Mouse (Mus musculus) thymus, postnatal 25 days (tissue): ENCODE results near the gene Fam131b.

ENCODE experiments used
- DNase-seq: peaks from one replicate; pipeline ENCODE4 v3.0.0; 2022

Gene Fam131b

GRCm38 (mm10) chr6:42355366-42355765 lies 30.9 kb upstream of the Fam131b start:
- DNase-seq = no peak

DNA sequence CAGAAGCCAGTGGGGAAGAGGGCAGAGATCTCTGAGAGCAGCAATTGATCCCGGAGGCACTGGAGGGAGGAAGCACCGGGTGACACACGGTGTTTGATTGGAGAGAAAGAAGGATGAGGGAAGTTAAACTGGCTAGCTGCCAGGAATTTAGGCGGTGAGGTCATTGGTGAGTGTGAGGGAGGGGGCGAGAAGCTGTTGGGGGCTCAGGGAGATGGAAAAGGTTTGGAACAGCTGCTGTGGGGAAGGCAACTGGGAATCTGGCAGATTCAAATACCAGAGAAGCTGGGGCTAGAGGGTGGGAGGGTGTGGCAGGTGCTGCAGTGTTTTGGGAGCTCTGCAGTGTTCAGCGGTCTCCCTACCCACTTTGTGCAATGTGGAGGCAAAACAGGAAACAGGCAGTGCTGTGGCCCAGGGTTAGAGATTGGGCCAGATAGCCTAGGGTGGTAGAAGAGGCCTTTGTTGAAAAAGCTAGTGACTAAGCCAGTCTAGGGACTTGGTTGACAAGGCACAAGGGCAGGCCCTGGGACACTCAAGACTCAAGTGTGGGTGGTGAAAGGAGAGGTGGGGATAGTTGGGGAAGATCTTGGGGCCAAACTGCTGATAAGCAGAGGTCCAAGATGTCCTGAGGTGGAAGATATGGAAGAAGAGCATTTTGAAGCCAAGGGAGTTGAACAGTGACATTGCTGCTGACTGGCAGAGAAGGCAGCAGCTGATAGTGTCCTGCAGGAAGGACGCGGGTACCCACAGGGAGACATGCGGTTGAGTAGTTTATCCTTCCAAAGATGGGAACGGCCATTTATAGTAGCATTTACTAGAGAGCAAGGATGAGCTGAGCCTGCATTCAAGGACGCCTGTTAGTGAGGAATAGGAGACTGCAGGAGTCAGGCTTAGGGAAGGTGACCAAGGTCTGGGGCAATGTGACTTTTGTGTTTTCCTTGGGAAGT lies 29.9 kb upstream of the Fam131b start:
- DNase-seq = no peak

- no peak for DNase-seq
These were observed 28.7 kb upstream of the Fam131b start for GRCm38 (mm10) chr6:42353180-42353579.

DNA sequence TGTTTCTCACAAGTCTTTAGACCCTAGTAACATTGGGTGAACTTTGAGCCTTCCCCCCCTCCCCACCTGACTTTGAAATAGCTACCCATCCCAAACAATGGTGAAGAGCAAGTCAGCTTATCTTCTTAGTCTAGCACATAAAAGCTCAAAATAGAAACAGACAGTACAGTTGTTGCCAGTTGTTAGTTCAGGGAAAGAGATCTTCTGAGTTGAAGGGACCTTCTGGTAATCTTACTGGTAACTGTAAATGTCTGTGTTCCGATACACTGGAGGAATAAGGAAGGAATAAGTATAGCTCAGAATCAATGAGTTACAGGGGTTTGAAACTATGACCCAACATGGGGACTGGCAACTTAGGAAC lies 28.0 kb upstream of the Fam131b start:
- no peak for DNase-seq

DNA sequence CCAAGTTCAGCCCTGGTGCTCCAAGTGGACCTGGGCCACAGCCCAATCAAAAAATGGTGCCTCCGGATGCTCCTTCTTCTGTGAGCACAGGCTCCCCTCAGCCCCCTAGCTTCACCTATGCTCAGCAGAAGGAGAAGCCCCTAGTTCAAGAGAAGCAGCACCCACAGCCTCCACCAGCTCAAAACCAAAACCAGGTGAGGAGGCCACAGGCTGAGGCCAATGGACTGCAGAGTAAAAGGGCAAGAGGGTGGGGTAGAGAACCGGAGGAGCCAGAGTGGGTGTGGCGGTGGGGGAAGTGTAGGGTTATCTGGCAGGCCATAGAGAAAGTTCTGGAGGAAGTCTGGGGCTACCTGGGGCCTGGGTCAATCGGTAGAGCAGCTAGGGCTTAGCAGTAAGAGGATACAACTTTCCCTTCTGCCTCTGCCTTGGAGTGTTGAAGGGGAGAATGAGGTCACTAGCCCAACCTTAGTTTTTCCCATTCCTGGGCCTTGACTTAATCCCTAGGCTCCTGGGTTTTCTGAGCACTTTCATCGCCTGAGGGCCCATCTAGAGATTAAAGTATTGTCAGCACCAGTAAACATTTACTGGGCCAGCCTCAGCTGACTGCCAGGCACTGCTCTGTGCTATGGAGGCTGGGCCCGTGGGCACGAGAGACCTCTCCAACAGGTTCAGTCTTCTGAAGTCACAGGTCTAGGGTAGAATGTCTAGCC lies 27.5 kb upstream of the Fam131b start:
- DNase-seq = no peak

- no peak for DNase-seq
These were observed 26.7 kb upstream of the Fam131b start for GRCm38 (mm10) chr6:42350968-42351775.

DNA sequence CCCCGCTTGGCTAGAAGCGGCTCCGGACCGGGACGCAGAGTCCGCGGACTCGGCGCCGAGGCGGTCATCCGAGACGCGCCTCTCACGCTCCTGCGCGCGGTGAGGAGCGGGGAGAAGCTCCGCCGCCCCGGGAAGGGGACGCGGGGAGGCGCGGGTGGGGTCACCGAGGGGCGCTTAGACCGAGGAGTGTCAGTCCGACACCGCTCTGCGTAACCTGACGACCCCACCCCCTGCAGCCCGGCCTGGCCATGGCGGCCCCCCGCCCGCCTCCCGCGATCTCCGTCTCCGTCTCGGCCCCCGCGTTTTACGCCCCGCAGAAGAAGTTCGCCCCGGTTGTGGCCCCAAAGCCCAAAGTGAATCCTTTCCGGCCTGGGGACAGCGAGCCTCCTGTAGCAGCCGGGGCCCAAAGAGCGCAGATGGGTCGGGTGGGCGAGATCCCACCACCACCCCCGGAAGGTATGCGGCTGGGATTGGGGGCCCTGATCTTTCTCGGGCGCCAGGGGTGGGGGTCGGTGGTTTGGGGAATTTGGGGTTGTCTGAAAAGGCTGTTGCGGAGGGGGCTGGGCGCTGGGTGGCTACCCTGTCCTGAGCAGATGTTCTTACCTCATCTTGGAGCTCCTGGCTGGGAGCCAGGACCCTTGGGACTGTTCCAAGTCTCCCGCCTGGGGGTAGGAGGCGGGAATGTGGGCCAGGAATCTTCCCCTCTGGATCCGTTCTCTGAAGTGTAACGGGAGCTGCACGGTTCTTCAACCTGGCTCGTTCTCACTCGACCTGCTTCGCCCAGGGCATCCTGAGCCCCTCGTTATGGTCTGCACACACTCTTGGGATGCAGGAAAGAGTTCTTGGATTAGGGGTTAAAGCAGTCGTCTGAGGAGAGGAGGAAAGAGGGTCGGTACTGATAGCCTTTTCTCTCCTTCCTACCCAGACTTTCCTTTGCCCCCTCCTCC lies 25.9 kb upstream of the Fam131b start:
- DNase-seq = no peak

DNA sequence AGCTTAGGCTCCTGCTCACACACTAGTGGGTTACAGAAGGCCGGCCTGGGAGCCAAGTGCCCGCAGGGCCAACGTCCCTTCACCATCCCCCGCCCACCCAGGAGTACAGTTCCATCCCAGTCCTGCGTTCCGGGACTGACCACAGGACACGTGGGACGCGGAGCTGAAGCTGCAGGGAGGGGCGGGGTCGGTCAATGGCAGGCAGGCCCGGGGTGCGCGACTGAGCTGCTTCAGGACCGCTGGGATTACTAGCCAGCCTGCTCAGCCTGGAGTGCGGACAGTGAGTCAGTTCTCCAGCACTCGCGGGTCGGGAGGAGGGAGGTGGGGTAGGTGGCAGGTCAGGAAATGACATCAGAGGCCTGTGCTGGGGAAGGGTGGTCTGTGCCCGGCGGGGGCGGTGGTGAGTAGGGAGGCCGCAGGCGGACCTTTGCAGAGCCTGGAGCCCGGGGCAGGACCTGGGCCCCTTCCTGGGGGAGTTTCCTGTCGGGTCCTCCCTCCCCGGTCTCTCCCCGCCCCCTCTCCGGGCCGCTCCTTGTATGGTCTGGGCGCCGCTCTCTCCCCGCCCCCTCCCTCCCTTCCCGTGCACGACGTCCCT lies 25.1 kb upstream of the Fam131b start, which contains the start of gene Zyx:
TSS of gene Zyx (plus strand) at position 205 of the 595 bp plus-strand sequence.
- DNase-seq = peak; percentile 86

- peak; percentile 87 for DNase-seq
These were observed 24.6 kb upstream of the Fam131b start for GRCm38 (mm10) chr6:42349006-42349425.

DNA sequence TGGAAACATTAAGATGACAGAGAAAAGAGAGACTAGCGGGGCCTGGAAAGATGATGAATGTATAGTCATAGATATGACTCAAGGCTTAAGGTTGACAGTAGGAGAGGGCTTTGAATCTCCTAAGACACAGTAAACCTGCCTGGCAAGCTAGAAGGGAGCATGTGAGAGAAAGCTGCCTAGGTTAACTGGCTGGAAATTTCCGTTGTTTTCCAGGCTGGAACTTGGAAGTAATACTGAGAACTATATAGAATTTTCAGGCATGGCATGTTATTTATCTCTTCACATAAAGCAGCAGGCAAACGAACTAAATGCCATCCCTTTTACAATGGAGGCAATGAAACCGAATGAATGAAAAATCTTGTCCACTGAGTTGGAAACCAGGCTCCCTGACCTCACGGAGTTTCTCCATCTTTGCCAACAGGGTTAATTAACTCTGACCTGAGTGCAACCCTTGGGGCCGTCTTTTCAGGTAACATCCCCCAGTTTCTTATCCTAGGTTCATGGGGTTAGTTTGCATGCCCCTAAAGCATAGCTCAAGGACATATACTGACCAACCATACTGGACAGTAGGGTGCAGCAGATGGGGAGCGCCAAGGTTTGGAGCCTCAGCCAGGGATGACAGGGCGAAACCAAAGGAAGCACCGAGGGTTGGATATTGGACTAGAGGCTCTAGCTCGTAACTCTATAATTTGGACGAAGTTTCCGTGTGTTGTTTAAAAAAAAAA lies 24.0 kb upstream of the Fam131b start:
- no peak for DNase-seq

DNA sequence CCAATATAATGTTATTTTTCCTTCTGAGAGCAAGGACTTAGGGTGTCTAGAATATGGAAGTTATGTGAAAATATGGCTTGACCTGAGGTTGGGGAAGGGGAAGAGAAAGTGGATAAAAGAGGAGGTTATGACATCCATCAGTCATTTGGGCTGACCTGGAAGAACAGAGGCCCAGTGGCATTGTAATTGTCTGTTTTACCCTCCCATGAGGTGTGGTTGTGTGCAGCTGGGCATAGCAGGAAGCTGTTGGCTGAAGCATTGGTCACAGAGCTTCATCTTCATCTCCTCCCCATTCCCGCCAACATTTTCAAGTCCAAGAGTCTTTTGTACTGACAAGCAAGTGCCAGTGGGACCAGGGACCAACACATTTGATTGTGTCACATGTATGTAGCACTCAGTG lies 19.8 kb upstream of the Fam131b start:
- no peak for DNase-seq

GRCm38 (mm10) chr6:42343361-42344120 lies 19.1 kb upstream of the Fam131b start:
- DNase-seq = peak; percentile 76

- no peak for DNase-seq
These were observed 17.7 kb upstream of the Fam131b start for GRCm38 (mm10) chr6:42342171-42342570.

- DNase-seq = no peak
These were observed 15.5 kb upstream of the Fam131b start for GRCm38 (mm10) chr6:42339981-42340380.

DNA sequence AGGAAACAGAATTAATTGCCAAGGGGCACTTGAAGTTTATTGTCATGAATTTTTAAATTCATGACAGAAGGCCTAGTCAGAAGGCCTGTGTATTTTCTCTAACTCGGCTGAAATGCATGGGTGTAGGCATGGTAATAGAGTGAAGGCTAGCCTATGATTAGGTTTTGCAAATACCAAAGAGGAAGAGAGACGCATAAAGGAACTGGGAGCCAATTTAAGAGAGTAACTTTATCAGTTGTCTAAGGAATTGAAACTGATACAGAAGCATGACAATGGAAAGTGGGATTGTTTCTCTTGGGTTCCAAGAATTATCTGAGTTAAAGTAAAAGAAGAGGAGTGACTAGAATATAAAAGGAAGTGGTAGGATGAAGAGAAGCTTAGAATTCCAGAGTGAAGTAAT lies 14.7 kb upstream of the Fam131b start:
- no peak for DNase-seq

DNA sequence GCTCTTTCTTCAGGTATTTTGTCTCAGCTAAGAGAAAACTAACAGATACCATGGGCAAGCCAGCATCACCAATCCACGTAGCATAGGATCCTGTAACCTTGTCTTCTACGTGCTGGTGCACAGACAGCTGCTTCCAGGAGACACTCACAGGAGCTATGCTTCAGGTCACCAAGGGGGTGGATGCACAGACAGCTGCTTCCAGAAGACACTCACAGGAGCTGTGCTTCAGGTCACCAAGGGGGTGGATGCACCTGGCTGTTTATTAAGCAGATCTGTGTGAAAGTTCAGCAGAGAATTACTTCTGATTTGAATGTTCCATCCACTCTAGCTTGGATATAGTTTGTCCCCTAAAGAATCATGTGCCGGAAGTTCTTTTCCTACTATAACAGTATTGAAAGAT lies 6.5 kb upstream of the Fam131b start:
- no peak for DNase-seq

- no peak for DNase-seq
These were observed 5.8 kb upstream of the Fam131b start for GRCm38 (mm10) chr6:42330216-42330615.

DNA sequence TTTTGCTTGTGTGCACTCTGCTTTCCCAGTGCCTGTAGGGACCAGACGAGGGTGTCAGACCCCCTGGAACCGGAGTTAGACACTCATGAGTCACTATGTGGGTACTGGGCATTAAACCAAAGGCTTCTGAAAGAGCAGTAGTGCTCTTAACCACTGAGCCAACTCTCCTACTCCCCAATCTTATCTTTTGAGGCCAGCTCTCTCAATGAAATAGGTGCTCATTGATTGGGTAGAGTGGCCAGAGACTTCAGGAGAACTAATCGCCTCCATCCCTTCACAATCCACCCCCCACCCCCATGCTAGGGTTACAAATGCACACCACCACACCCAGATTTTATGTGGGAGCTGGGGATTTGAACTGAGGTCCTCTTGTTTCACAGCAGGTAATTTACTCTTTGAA lies 4.3 kb upstream of the Fam131b start:
- no peak for DNase-seq

DNA sequence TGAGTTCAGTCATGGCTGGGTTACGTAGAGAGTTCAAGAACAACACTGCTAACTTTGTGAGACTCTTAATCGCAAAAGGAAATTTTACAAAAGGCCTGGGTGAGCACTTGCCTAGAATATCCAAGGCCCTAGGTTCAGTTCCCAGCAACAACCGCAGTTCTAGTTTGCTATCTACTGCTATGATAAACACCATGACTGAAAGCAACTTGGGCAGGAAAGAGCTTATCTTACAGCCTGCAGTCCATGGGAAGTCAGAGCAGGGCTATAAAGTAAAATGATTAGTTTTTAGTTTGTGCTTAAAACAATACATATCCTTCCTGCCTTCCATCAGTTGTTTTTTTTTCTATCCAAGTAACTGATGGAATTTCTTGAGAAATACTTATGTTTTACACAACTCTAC lies 2.1 kb upstream of the Fam131b start:
- DNase-seq = no peak

GRCm38 (mm10) chr6:42325268-42325609 lies 796 bp upstream of the Fam131b start:
- peak; percentile 87 for DNase-seq
